Mouse (Mus musculus) midbrain, embryonic 11.5 days (tissue): ENCODE results near the gene Gm42715. TPM values are rescaled to one million over a fixed set of nuclear protein-coding genes. Genes with fewer than 3 reads are reported as not detected.
"Not testable (repeated sequence)": the region's sequence is repeated elsewhere in the genome, so short reads cannot be mapped to it uniquely, and the experiment has no call there.

Experiments
- ATAC-seq: fragments of 200-750 bp; cut with Nextera tagmentation; 2 replicates; pipeline ENCODE4 v1.8.0; 2017; ENCODE audit warnings: moderate TSS enrichment, moderate library complexity; ENCODE audit not compliant: low FRiP score
- DNase-seq: peaks from one replicate; pipeline ENCODE4 v3.0.0; 2015; ENCODE audit warnings: low spot score; ENCODE audit errors: missing footprints
- H3K27ac ChIP-seq: fragments of 300-500 bp; sonication (generic); 2 replicates; pipeline ENCODE4 v1.5.1; 2014; ENCODE audit warnings: low read depth, low read length
- H3K27me3 ChIP-seq: fragments of 300-500 bp; sonication (generic); 2 replicates; pipeline ENCODE4 v1.6.1; 2014; ENCODE audit warnings: mild to moderate bottlenecking, low read length, moderate library complexity, mixed read lengths; ENCODE audit not compliant: control insufficient read depth, insufficient read depth
- H3K36me3 ChIP-seq: fragments of 300-500 bp; sonication (generic); 2 replicates; pipeline ENCODE4 v1.6.1; 2014; ENCODE audit warnings: mild to moderate bottlenecking, low read length, moderate library complexity, mixed read lengths; ENCODE audit not compliant: control insufficient read depth, insufficient read depth
- H3K4me1 ChIP-seq: fragments of 300-500 bp; sonication (generic); 2 replicates; pipeline ENCODE4 v1.6.1; 2014; ENCODE audit warnings: low read length; ENCODE audit not compliant: control insufficient read depth, insufficient read depth
- H3K4me2 ChIP-seq: fragments of 300-500 bp; sonication (generic); 2 replicates; pipeline ENCODE4 v1.6.1; 2014; ENCODE audit warnings: mild to moderate bottlenecking, moderate library complexity
- H3K4me3 ChIP-seq: fragments of 300-500 bp; sonication (generic); 2 replicates; pipeline ENCODE4 v1.5.1; 2014; ENCODE audit warnings: low read depth, low read length
- H3K9ac ChIP-seq: fragments of 300-500 bp; sonication (generic); 2 replicates; pipeline ENCODE4 v1.6.1; 2014; ENCODE audit warnings: low read length
- H3K9me3 ChIP-seq: fragments of 300-500 bp; sonication (generic); 2 replicates; pipeline ENCODE4 v1.6.1; 2016; ENCODE audit warnings: low read length; ENCODE audit not compliant: control insufficient read depth
- WGBS: fragments of 180-500 bp; shearing (Covaris S2); extraction: QIAGEN DNeasy Blood & Tissue Kit; methylation state at CpG from one replicate; pipeline ENCODE4 v1.1.7; 2014; 5-methylcytosine and 5-hydroxymethylcytosine counted together
- polyA plus RNA-seq: library from polyadenylated mRNA; unstranded; fragments of >200 nt; fragmentation: Nextera tagmentation; extraction: Ambion mirVana; gene quantifications from 2 replicates; pipeline ENCODE4 v1.2.1, GENCODE M21; 2014

Gm42715 gene
- polyA plus RNA-seq, 1 experiment from 2014 or later, result 19.2 TPM

- H3K4me2 ChIP-seq, result no peak overlapping the region
- peaks cover 25% of the 10 kb centered on the region for H3K36me3 ChIP-seq
- H3K9ac ChIP-seq, result no peak overlapping the region
- WGBS, result 94% methylated on average over 7 of the region's 7 CpGs
- no peaks in the 10 kb centered on the region for H3K4me1 ChIP-seq
- no peaks in the 10 kb centered on the region for H3K27me3 ChIP-seq
- no peak overlapping the region for H3K4me3 ChIP-seq
- H3K27ac ChIP-seq, result no peak overlapping the region
- ATAC-seq, result no peak
- no peaks in the 10 kb centered on the region for H3K9me3 ChIP-seq
- DNase-seq, result peak; percentile 31
Measured at GRCm38 (mm10) chr7:127489982-127490381, 29.4 kb upstream of the Gm42715 start.

DNA sequence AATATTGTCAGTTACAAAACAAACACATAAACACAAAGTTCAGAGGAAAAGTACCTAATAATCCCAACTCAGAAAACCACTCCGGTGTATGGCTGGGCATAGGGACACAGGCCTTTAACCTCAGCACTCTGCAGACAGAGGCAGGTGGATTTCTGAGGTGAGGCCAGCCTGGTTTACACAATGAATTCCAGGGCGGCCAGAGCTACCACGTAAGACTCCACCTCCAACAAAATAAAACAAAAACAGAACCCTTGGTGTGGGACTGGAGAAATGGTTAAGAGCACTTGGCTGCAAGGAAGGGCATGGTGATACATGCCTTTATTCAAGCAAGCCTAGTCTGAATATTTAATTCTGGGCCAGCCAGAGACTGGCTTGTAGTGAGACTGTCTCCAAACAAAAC, 27.5 kb upstream of the Gm42715 start:
- H3K27me3 ChIP-seq, result no peaks in the 10 kb centered on the region
- H3K9me3 ChIP-seq, result no peaks in the 10 kb centered on the region
- DNase-seq, result peak; percentile 53
- WGBS, result 85% methylated on average over 3 of the region's 3 CpGs
- no peak overlapping the region for H3K9ac ChIP-seq
- H3K4me3 ChIP-seq, result no peak overlapping the region
- H3K4me1 ChIP-seq, result no peaks in the 10 kb centered on the region
- no peak overlapping the region for H3K27ac ChIP-seq
- H3K4me2 ChIP-seq, result no peak overlapping the region
- ATAC-seq, result no peak
- H3K36me3 ChIP-seq, result peaks cover 19% of the 10 kb centered on the region

GRCm38 (mm10) chr7:127494648-127495047, 24.7 kb upstream of the Gm42715 start:
- Histone ChIP-seq H3K36me3 (peaks cover 5% of the 10 kb centered on the region; the same call in 1 of the 2 replicates), H3K4me3 (no peak overlapping the region), H3K27ac (no peak overlapping the region), H3K27me3 (no peaks in the 10 kb centered on the region), H3K9ac (no peak overlapping the region), H3K4me2 (no peak overlapping the region), H3K9me3 (no peaks in the 10 kb centered on the region), H3K4me1 (no peaks in the 10 kb centered on the region)
- peak; percentile 77 for DNase-seq
- no peak for ATAC-seq

- 85% methylated on average over 2 of the region's 2 CpGs for WGBS
- no peak overlapping the region for H3K4me2 ChIP-seq
- H3K9me3 ChIP-seq, result no peaks in the 10 kb centered on the region
- ATAC-seq, result no peak
- no peaks in the 10 kb centered on the region for H3K27me3 ChIP-seq
- H3K4me3 ChIP-seq, result no peak overlapping the region
- no peaks in the 10 kb centered on the region for H3K36me3 ChIP-seq
- no peak overlapping the region for H3K27ac ChIP-seq
- no peak for DNase-seq
- no peaks in the 10 kb centered on the region for H3K4me1 ChIP-seq
- H3K9ac ChIP-seq, result no peak overlapping the region
Measured at GRCm38 (mm10) chr7:127497382-127497781, 22.0 kb upstream of the Gm42715 start.

- Histone ChIP-seq H3K4me1 (no peaks in the 10 kb centered on the region), H3K9ac (no peak overlapping the region), H3K27ac (no peak overlapping the region), H3K9me3 (no peaks in the 10 kb centered on the region), H3K27me3 (no peaks in the 10 kb centered on the region), H3K4me2 (no peak overlapping the region), H3K36me3 (no peaks in the 10 kb centered on the region), H3K4me3 (no peak overlapping the region)
- ATAC-seq (no peak), DNase-seq (peak; percentile 66)
- 44% methylated on average over 3 of the region's 3 CpGs for WGBS
Measured at GRCm38 (mm10) chr7:127498407-127498806, 21.0 kb upstream of the Gm42715 start.

DNA sequence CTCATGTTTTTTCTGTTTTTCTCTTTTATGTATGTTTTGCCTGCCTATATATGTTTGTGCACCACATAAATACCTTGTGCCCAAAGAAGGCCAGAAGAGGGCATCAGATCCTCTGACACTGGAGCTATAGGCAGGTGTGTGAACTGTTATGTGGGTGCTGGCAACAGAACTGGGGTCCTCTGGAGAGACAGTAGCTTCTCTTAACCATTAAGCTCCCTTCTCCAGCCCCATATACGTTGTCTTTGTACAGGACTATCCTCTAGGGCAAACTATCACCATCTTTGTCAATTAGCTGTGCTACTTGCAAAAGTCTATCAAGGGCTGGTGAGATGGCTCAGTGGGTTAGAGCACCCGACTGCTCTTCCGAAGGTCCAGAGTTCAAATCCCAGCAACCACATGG, 11.1 kb upstream of the Gm42715 start:
- WGBS, result 94% methylated on average over 3 of the region's 3 CpGs

DNA sequence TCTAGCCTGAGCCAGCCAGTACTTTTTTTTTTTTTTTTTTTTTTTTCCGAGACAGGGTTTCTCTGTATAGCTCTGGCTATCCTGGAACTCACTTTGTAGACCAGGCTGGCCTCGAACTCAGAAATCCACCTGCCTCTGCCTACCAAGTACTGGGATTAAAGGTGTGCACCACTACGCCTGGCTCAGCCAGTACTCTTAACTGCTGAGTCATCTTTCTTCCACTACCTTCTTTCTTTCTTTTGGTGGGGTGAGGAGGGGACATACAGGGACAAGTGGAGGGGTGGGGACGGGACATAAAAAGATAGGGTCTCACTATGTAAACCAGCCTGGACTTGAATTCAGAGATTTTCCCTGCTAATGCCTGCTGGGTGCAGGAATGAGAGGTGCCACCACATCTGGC, 9.6 kb upstream of the Gm42715 start:
- not testable (repeated sequence) for H3K27me3 ChIP-seq, DNase-seq, H3K4me1 ChIP-seq, ATAC-seq, H3K9me3 ChIP-seq, H3K36me3 ChIP-seq, H3K4me2 ChIP-seq, H3K27ac ChIP-seq, H3K9ac ChIP-seq, H3K4me3 ChIP-seq
- 80% methylated on average over 4 of the region's 4 CpGs for WGBS

More for the DNA sequence above, 11.1 kb upstream of the Gm42715 start:
- Histone ChIP-seq H3K4me1 (peaks cover 8% of the 10 kb centered on the region), H3K9me3 (no peaks in the 10 kb centered on the region), H3K36me3 (no peaks in the 10 kb centered on the region), H3K27ac (no peak overlapping the region), H3K9ac (no peak overlapping the region), H3K4me3 (no peak overlapping the region), H3K27me3 (no peaks in the 10 kb centered on the region), H3K4me2 (no peak overlapping the region)
- ATAC-seq (no peak), DNase-seq (peak; percentile 80)

DNA sequence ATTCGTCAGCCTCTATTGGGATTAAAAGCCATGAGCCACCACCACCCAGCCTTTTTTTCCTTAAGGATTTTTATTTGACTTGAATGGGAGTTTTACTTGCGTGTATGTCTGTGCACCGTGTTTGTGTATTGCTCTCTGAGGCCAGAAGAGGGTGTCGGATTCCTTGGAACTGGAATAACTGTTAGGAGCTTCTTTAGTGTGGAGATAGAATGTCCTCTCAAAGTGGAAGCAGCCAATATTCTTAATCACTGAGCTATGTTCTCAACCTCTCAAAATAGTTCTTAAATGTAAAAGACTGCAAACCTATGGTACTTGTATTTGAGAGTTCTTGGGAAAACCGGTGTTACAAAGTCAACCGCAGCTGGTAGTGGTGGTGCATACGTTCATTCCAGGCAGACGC, 8.1 kb upstream of the Gm42715 start:
- DNase-seq, result no peak
- Histone ChIP-seq H3K9ac (peak overlapping the region; percentile 87), H3K27ac (peak overlapping the region; percentile 97; the same call in 1 of the 2 replicates), H3K4me1 (peaks cover 8% of the 10 kb centered on the region), H3K4me2 (peak overlapping the region; percentile 53), H3K36me3 (peaks cover 6% of the 10 kb centered on the region), H3K4me3 (peak overlapping the region; percentile 81), H3K27me3 (no peaks in the 10 kb centered on the region), H3K9me3 (no peaks in the 10 kb centered on the region)
- 36% methylated on average over 8 of the region's 8 CpGs for WGBS
- no peak for ATAC-seq

DNA sequence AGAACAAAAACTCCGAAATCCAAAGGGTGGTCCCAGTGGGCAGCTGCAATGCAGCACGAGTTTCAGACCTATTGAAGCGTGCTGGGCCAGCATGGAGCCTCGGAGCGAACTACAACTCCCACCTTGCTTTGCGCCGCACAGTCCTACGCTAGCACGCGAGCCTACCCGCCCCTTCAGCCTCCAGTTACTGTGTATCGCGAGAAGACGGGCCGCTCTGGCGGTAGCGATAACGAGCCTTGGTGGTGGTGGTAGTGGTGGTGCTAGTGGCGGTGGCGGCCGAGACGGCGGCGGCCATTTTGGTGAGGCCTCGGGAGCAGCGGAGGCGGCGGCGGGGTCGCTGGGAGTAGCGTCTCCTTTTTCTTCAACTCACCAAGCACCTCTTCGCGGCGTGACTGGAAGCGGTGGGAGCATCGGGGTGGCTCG, 7.6 kb upstream of the Gm42715 start, which contains the start of gene Srcap:
TSS of gene Srcap (plus strand) at position 176 of the 423 bp plus-strand sequence.
- peak within 1 kb of the TSS; percentile 81 for H3K4me3 ChIP-seq
- peak within 1 kb of the TSS; percentile 97 for H3K27ac ChIP-seq
- H3K9ac ChIP-seq, result peak within 1 kb of the TSS; percentile 87
- peaks cover 8% of the 10 kb centered on the region for H3K36me3 ChIP-seq
- peak; percentile 98 for ATAC-seq
- H3K4me1 ChIP-seq, result peaks cover 8% of the 10 kb centered on the region
- WGBS, result under 1% methylated on average over 37 of the region's 37 CpGs
- H3K27me3 ChIP-seq, result no peaks in the 10 kb centered on the region
- DNase-seq, result peak; percentile 98
- H3K9me3 ChIP-seq, result no peaks in the 10 kb centered on the region
- H3K4me2 ChIP-seq, result peak within 1 kb of the TSS; percentile 53
